Mouse (Mus musculus) adrenal gland, adult 2 months (tissue): Measurements from ENCODE around the gene Calb2. TPM values are rescaled to one million over a fixed set of nuclear protein-coding genes. Genes with fewer than 3 reads are reported as not detected.

Source experiments
- DNase-seq: peaks from one replicate; pipeline ENCODE4 v3.0.0; 2021
- long read RNA-seq: library from polyadenylated mRNA; stranded (forward); transcript quantifications from one replicate; pipeline ENCODE4 v2.0.0, GENCODE M21; 2021
- polyA plus RNA-seq: library from polyadenylated mRNA; depleted of rRNA; stranded (reverse); fragments of >200 nt; gene quantifications from 2 replicates; pipeline ENCODE4 v1.2.3, GENCODE M21; 2012; rRNA removed
- total RNA-seq, 2 experiments: library from RNA; stranded (reverse); gene quantifications; 2 replicates each; pipeline ENCODE4 v1.2.3; 2021

Gene Calb2
- total RNA-seq (under 1 TPM; 0.26 to 0.52 TPM), polyA plus RNA-seq (0.13 TPM in 1 of 2 replicates, not detected in the other)
- long read RNA-seq = 0 reads

DNA sequence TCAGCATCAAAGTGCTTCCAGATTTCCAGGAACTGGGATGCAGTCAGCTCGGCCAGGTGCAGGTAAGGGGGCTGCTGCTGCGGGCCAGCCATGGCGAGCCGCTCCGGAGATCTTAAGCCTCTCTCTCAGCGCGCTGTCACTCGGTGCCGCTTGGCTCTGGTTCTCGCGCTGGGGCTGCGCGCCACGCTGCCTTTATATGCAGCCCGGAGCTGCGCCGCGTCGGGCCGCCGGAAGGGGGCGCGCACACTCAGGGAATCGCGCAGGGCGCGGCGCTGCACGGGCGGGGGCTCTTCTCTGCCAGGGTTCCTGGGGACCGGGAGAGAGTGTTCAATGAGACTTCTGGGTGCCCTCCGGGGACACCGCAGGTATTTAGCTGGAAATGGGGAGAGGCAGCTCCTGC is at the start of gene Calb2:
Gene Calb2, minus strand, starts transcription at position 165 of the 400 bp plus-strand sequence.
- peak; percentile 14 for DNase-seq

- DNase-seq = peak; percentile 100
These were observed 49.7 kb upstream of the Calb2 start for GRCm38 (mm10) chr8:110217681-110218131.

DNA sequence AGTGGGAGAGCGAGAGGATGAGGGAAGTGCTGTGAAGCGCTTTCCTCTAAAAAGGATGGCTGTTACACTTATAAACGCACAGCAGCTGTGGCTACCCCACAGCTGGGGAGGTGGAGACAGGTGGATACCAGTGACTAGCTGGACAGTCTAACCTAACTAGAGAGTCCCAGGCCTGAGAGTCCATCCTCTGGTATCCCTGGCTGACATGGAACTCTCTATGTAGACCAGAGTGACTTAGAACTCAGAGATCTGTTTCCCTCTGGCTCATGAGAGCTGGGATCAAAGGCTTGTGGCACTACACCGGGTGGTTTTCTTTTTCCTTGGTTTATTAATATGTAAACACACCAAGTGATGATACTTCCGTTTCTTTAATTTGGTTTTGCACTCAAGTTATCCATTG is 49.2 kb upstream of the Calb2 start:
- DNase-seq = no peak

- DNase-seq = no peak
These were observed 48.2 kb upstream of the Calb2 start for GRCm38 (mm10) chr8:110216253-110216652.

GRCm38 (mm10) chr8:110215365-110215764 is 47.4 kb upstream of the Calb2 start, which contains the start of gene Cmtr2:
TSS of gene Cmtr2 (plus strand) at chr8:110215665.
- no peak for DNase-seq

GRCm38 (mm10) chr8:110201806-110202205 is 33.8 kb upstream of the Calb2 start:
- no peak for DNase-seq

DNA sequence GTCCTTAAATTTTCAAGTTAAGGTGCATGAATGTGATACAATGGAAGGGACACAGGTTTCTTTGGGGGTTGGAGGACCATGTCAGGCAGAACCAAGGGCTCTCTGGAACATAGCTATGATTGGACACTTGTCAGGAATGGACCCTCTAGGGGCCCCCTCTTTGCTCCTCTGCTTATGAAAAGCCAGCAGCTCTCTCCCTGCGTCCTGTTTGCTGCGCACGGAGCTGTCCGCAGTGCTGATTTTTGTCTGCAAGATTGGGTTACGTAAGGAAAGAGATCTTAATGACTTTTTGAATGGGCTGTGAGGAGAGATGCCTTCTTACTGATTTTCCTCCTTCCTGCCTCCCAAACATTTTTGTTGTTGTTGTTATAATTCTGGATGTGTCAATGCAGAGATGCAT is 28.7 kb upstream of the Calb2 start:
- peak; percentile 47 for DNase-seq

GRCm38 (mm10) chr8:110188961-110189750 is 21.1 kb upstream of the Calb2 start:
- no peak for DNase-seq

DNA sequence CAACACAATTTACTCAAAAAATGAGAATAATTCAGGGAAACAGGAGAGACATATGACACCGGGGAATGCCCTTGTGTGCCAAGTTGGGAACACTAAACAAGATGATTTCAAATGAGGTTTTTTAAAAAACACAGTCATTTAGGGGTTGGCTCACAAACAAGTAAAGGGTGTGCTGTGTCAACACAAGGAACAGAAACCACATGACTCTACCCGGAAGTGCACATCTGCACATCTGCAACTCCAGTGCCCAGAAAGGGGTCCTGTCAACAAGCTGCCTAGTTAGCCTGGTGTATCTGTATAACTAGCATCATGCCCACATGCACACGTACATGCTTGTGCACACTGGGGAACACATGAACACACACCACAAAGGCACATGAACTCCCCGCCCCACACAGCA is 17.5 kb upstream of the Calb2 start:
- no peak for DNase-seq

GRCm38 (mm10) chr8:110183748-110184147 is 15.7 kb upstream of the Calb2 start:
- DNase-seq = no peak

DNA sequence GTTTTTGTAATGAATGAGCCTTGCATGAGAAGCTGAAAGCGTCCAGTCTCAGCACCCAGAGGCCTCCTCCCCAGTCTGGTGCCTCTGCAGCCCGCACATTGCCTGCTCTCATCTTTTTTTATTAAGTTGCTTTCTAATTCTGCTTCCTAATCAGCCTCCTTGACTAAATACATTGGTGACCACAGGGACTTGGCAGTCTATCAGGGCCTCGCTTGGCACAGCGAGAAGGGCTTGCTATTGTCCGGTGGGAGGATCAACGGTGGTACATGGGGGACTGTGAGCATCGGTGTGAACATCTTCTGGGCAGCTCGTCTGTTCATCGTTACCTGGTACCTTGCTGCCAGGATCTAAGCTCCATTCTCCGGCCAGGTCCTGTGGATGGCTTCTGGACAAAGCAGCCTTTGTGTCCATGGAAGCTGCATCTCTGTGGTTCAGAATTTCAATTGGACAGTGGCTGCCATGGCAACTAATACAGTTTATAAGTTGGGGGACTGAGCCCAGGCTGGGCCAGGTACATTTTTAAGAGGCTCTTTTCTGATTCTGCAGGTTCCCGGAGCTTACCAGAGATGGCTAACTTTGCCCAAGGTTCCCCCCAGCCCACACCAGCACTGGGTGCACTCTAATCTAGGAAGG is 14.8 kb upstream of the Calb2 start:
- no peak for DNase-seq

DNA sequence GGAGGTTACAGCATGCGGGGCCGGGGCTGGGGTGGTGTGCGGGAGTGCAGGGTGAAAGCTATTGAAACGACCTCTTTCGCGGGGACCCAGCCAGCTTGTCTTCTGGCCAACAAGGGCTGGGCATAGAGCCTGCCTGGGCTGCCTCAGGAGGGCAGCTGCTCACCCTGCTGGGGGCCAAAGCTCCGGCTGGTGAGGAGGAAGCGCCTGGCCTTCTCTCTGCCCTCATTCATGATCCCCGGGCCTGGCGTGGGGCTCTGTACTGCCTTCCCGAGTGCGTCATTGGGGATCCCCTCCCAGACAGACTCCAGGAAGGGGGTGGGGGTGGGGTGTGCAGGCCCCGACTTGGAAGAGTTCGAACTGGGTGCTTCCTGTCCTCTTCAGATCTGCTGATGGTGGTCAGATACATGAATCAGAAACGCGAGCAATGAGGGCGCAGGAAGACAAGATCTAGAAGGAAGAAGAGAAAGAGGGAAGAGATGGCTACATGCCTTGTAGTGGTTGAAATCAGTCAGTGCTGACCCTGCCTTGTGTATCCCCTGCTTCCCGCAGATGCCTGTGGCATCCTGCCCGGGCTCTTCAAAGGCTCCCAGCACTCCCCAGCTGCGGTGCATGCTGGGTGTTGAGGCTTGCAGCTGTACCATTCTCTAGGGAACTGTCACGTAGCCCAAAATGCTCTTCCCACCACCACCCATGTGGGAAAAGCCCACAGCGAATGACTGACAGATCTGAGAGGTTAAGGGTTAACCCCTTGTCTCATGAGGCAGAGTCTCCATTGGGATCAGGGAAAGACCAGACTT is 9.5 kb upstream of the Calb2 start:
- DNase-seq = no peak

- no peak for DNase-seq
These were observed 6.8 kb upstream of the Calb2 start for GRCm38 (mm10) chr8:110174826-110175225.

DNA sequence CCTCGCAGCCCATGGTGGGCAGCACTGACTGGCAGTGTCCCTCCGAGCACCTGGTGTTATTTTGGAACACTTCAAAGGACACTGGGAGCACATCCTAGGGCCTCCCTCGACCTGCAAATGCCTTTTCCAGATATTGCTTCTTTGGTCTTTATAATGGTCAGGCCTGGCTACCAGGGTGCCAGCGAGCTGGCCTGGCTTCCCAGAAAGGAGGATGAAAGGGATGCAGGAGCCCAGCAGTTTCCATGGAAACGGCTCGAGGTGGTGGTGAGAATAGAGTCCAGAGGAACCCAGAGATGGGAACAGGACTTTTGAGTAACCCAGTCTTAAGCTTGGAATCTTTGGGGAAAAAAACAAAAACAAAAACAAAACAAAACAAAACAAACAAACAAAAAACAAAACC is 4.2 kb upstream of the Calb2 start:
- no peak for DNase-seq

DNA sequence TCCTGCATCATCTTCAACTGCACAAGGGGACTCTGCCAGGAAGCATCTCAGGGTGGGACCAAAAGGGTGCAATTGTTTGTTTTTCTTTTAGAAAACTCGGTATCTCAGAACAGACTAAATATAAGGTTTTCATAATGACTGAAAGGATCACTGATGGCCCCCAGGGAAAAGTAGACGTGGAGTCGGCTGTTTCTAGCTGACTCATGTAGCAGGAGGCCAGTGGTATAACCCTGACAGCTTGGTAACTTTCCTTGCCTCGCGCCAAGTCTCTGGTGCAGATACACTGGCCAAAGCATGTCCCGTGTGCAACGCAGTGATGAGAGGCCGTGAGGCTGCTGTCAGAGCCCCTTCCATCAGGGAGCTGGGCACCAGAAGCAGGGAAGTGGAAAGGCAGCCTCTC is 1.7 kb downstream of the Calb2 start:
- no peak for DNase-seq

GRCm38 (mm10) chr8:110162007-110162406 is 6.0 kb downstream of the Calb2 start:
- no peak for DNase-seq

DNA sequence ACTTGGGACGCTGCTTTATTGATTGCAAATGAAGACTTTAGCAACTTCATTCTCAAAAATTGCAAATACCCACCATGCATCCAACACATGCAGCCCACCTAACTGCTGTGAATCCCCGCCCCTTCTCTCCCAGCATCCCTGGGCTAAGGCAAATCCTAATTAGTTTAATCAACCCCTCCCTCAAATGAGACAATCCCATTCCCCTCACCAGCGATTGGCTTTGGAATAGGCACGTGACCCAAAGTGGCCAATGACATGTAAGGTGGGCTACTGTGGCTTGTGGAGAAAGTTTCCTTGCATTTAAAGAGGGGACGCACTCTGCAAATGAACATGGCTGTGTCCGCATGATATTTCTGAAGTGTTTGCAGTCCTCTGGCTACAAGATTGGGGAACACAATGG is 15.1 kb downstream of the Calb2 start:
- DNase-seq = no peak

DNA sequence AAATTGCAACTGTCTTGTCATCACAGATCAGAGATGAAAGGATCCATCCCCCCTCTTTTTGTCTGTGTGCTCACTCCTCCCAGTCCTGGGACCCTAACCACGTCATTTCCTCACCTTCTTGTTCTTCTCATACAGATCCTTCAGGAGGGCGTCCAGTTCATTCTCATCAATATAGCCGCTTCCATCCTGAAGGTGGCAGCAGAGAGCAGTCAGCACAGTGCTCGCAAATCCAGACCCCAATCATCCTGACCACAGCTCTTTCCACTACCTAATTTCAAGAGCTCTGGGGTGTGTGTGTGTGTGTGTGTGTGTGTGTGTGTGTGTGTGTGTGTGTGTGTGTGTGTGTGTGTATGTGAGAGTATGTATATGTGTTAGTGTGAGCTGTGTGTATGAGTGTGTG is 22.5 kb downstream of the Calb2 start:
- peak; percentile 33 for DNase-seq

- DNase-seq = no peak
These were observed 27.2 kb downstream of the Calb2 start for GRCm38 (mm10) chr8:110140770-110141169.

- DNase-seq = no peak
These were observed 27.9 kb downstream of the Calb2 start for GRCm38 (mm10) chr8:110140156-110140555.

DNA sequence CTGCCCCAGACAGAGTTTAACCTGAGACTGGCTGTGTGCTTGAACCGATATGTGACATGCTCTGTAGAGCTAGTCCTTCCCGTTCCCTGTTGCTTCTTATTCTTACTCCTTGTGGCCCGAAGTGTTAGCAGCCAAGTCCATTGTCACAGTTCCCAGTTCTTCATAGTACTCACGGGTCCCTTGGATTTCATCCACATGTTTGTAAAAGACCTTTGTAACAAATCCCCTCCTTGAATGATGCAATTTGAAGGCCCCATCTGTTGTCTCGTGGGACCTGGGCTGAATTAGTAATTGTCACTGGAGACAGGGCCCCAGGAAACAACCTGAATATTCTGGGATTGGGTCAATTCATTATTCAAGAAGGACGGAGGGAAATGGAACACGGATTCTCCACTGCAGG is 32.5 kb downstream of the Calb2 start:
- DNase-seq = no peak

- no peak for DNase-seq
These were observed 33.8 kb downstream of the Calb2 start for GRCm38 (mm10) chr8:110134236-110134635.

GRCm38 (mm10) chr8:110130537-110130936 is 37.5 kb downstream of the Calb2 start:
- DNase-seq = peak; percentile 70
